Mouse (Mus musculus): ENCODE results near the gene Tm9sf3. TPM values are rescaled to one million over a fixed set of nuclear protein-coding genes. Genes with fewer than 3 reads are reported as not detected.

Tm9sf3 gene
- polyA plus RNA-seq, 1 experiment from 2014 or later = 87.9 TPM

DNA sequence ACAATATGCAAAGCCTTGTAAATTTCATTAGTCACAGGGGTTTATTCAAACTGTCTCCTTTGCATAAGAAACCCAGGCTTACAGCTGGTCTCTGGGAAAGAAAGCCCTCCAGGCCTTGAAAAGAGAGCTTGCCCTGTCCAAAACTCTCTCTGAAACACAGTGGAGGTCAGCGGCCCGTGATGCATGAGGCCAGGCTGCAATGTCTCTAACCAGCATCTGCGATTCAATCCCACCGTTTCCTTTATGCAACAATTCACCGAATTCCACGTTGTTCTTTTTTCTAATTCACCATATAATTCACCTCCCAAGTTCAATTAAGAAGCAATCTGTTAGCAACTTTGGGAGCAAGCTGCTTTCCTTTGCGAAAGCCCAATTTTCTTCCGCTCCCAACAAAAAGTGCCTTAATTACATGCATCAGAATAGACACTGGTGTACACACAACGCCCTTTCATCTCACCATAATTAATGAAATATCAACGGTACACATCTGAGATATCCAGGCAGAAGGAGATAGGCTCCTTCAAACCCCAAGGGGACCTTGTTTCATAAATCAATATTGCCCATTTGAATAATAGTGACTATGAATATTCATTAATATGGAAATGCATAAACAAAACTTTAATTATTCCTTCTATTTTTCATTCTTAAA, 99.2 kb downstream of the Tm9sf3 start:
- Histone ChIP-seq H3K4me2 (no peak overlapping the region), H3K4me3 (no peak overlapping the region), H3K27me3 (replicated peaks) (no peaks in the 10 kb centered on the region; the same call in 1 of the 2 replicates), H3K9me3 (no peaks in the 10 kb centered on the region), H3K27ac (replicated peaks) (no peak overlapping the region), H3K9ac (no peak overlapping the region), H3K36me3 (no peaks in the 10 kb centered on the region), H3K4me1 (peaks cover 6% of the 10 kb centered on the region; the same call in 1 of the 2 replicates)
- 75% methylated on average over 10 of the region's 10 CpGs for WGBS
- no peak for ATAC-seq (ENCODE audit: extremely low read depth, insufficient number of reproducible peaks, low FRiP score, low TSS enrichment)

Other genes starting within 250 kb of the Tm9sf3 start
- not detected in 2 replicates for gene Dntt, start 234.7 kb downstream of the Tm9sf3 start, polyA plus RNA-seq (2015; fragmentation: Nextera tagmentation; extraction: Ambion mirVana)
- 0.15 and 0.33 TPM in 2 replicates for gene Opalin, start 186.9 kb downstream of the Tm9sf3 start, polyA plus RNA-seq (2015; fragmentation: Nextera tagmentation; extraction: Ambion mirVana)
- gene Tll2, start 57.2 kb downstream of the Tm9sf3 start, polyA plus RNA-seq (2015; fragmentation: Nextera tagmentation; extraction: Ambion mirVana) = 0.05 TPM in 1 of 2 replicates, not detected in the other
- 1.4 and 2.0 TPM in 2 replicates for gene Pik3ap1, start 121.1 kb upstream of the Tm9sf3 start, polyA plus RNA-seq (2015; fragmentation: Nextera tagmentation; extraction: Ambion mirVana)
- 9.2 and 11.0 TPM in 2 replicates for gene Lcor, start 218.6 kb upstream of the Tm9sf3 start, polyA plus RNA-seq (2015; fragmentation: Nextera tagmentation; extraction: Ambion mirVana)